Mouse (Mus musculus): Measurements from ENCODE around the gene Gabrr2. TPM values are rescaled to one million over a fixed set of nuclear protein-coding genes. Genes with fewer than 3 reads are reported as not detected.
A peak's percentile ranks its signal among the peaks of the same experiment; 100 is the strongest.

The Gabrr2 gene
- polyA plus RNA-seq, 1 experiment from 2014 or later = 0.32 TPM

DNA sequence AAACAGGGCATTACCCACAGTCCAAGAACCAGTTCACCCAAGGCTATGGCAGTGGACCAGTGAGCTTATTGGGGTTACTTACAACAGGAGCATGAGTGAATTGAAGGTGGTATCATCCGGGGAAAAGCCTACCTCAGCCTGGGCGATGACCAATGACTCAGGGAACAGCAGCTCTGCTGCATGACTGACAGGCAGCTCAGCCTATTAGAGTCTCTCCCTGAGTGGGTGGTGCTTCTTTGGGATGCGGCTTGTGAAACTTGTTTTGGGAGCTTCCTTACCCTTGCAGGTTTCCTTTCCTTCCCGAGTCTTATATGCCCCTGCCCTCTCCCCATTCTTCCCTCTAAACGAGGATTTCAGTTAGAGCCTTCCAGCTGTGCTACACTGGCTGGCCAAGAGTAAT is 10.1 kb upstream of the Gabrr2 start:
- H3K4me3 ChIP-seq = no peak overlapping the region
- whole genome bisulfite sequencing = 89% methylated on average over 5 of the region's 5 CpGs
- H3K9ac ChIP-seq = no peak overlapping the region
- no peak for ATAC-seq (ENCODE audit: insufficient number of reproducible peaks, insufficient read depth, low FRiP score, low TSS enrichment, low read depth)
- H3K4me2 ChIP-seq = no peak overlapping the region
- peaks cover 43% of the 10 kb centered on the region for H3K36me3 ChIP-seq
- no peaks in the 10 kb centered on the region for H3K27me3 ChIP-seq
- no peaks in the 10 kb centered on the region for H3K4me1 ChIP-seq
- no peak overlapping the region for H3K27ac ChIP-seq
- no peaks in the 10 kb centered on the region for H3K9me3 ChIP-seq

- peaks cover 28% of the 10 kb centered on the region for H3K36me3 ChIP-seq
These were observed 8.4 kb upstream of the Gabrr2 start for GRCm38 (mm10) chr4:33054426-33054825.

DNA sequence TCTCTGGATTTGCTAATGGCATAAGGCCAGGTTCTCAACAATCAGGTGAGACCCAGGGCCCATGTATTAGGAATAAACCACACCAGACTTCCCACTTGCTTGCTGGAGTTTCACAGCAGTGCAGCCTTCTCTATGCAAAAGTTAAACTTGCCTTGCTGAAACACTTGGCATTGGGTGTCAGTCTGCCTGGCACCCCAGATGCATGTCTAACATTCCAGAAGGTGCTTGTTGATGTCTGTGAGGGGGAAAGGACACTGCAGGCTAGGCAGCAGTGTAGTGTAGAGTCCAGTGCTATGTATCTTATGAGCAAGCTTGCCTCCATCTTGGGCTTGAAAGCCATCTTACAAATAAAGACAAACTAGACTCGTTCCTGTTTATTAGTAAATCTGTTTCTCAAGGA is 6.5 kb upstream of the Gabrr2 start:
- H3K4me2 ChIP-seq = no peak overlapping the region
- no peaks in the 10 kb centered on the region for H3K9me3 ChIP-seq
- H3K4me3 ChIP-seq = no peak overlapping the region
- peaks cover 8% of the 10 kb centered on the region; the same call in 1 of the 2 replicates for H3K4me1 ChIP-seq
- H3K9ac ChIP-seq = no peak overlapping the region
- peaks cover 14% of the 10 kb centered on the region for H3K36me3 ChIP-seq
- no peaks in the 10 kb centered on the region for H3K27me3 ChIP-seq
- H3K27ac ChIP-seq = no peak overlapping the region
- ATAC-seq (ENCODE audit: insufficient number of reproducible peaks, insufficient read depth, low FRiP score, low TSS enrichment, low read depth) = no peak
- 83% methylated on average over 1 of the region's 1 CpGs for WGBS

More at GRCm38 (mm10) chr4:33054426-33054825, 8.4 kb upstream of the Gabrr2 start:
- H3K4me1 ChIP-seq = peaks cover 8% of the 10 kb centered on the region; the same call in 1 of the 2 replicates
- no peak overlapping the region for H3K4me2 ChIP-seq
- no peak for ATAC-seq (ENCODE audit: insufficient number of reproducible peaks, insufficient read depth, low FRiP score, low TSS enrichment, low read depth)
- H3K9ac ChIP-seq = no peak overlapping the region
- no peaks in the 10 kb centered on the region for H3K27me3 ChIP-seq
- H3K9me3 ChIP-seq = no peaks in the 10 kb centered on the region
- no peak overlapping the region for H3K4me3 ChIP-seq
- no peak overlapping the region for H3K27ac ChIP-seq

DNA sequence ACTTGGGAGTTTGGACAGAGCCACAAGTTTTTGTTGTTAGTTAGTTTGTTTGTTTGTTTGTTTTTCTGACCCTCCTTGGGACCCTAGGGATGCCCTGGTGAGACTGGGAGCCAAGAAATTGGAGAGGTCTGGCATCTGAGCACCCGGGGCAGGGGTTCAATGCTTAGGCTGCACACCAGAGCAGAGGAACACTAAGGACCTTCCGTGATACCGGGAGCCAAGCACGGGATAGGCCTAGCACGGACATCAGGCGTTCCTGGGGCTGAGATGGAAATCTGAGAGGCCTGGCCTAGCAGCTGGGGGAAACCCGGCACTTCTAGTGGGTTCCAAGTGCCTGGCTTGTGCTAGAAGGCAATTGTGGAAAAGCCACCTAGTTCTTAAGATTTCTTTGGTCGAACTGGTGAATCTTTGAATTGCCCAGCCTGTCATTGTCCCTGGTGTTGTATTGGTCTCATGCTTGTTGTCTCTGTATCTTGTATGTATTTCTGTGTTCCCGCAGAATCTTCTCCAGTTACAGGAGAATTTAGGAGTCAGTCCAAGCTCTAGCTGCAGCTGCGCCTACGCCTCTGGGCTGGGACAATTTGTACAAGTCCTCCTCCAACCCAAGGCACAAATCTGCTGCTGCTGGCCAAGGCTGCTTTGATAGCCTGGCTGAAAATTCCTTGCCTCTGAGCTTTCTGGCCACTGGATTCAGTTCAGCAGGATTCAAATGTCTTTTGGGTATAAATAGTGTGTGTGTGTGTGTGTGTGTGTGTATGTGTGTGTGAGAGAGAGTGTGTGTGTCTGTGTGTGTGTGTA is 4.7 kb upstream of the Gabrr2 start:
- H3K27ac ChIP-seq = peak overlapping the region; percentile 34; the same call in 1 of the 2 replicates
- no peaks in the 10 kb centered on the region for H3K27me3 ChIP-seq
- ATAC-seq (ENCODE audit: insufficient number of reproducible peaks, insufficient read depth, low FRiP score, low TSS enrichment, low read depth) = no peak
- H3K4me2 ChIP-seq = no peak overlapping the region
- H3K9me3 ChIP-seq = no peaks in the 10 kb centered on the region
- WGBS = 47% methylated on average over 11 of the region's 11 CpGs
- H3K4me3 ChIP-seq = no peak overlapping the region
- H3K4me1 ChIP-seq = peaks cover 8% of the 10 kb centered on the region; the same call in 1 of the 2 replicates
- no peaks in the 10 kb centered on the region for H3K36me3 ChIP-seq
- no peak overlapping the region for H3K9ac ChIP-seq

GRCm38 (mm10) chr4:33061158-33061557 is 1.6 kb upstream of the Gabrr2 start:
- H3K4me1 ChIP-seq = peaks cover 8% of the 10 kb centered on the region; the same call in 1 of the 2 replicates
- no peaks in the 10 kb centered on the region for H3K9me3 ChIP-seq
- no peaks in the 10 kb centered on the region for H3K36me3 ChIP-seq
- no peak for ATAC-seq (ENCODE audit: insufficient number of reproducible peaks, insufficient read depth, low FRiP score, low TSS enrichment, low read depth)
- no peak overlapping the region for H3K4me3 ChIP-seq
- no peak overlapping the region for H3K4me2 ChIP-seq
- H3K27ac ChIP-seq = no peak overlapping the region
- no peaks in the 10 kb centered on the region for H3K27me3 ChIP-seq
- 37% methylated on average over 7 of the region's 7 CpGs for WGBS
- H3K9ac ChIP-seq = no peak overlapping the region

DNA sequence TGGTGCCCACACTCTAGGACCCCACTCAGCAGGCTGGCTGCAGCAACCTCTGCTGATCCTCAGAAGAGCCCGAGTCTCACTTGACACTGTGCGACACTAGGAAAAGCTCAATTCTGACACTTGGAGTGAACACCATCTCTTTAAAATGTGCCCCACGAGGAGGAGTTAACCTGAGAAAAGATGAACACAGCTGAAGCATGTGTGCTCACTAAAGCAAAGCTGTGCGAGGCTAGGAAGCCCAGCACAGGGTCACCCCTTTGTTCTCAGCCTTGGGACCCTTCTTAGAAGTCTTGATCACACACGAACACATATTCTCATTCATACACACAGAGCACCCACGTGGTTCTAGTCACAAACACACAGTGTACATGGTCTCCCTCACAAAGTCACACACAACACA is 2.2 kb downstream of the Gabrr2 start:
- no peak overlapping the region for H3K9ac ChIP-seq
- H3K4me2 ChIP-seq = no peak overlapping the region
- WGBS = 72% methylated on average over 6 of the region's 6 CpGs
- no peaks in the 10 kb centered on the region for H3K9me3 ChIP-seq
- ATAC-seq (ENCODE audit: insufficient number of reproducible peaks, insufficient read depth, low FRiP score, low TSS enrichment, low read depth) = no peak
- H3K27ac ChIP-seq = no peak overlapping the region
- no peaks in the 10 kb centered on the region for H3K36me3 ChIP-seq
- H3K27me3 ChIP-seq = no peaks in the 10 kb centered on the region
- H3K4me3 ChIP-seq = no peak overlapping the region
- H3K4me1 ChIP-seq = no peaks in the 10 kb centered on the region

DNA sequence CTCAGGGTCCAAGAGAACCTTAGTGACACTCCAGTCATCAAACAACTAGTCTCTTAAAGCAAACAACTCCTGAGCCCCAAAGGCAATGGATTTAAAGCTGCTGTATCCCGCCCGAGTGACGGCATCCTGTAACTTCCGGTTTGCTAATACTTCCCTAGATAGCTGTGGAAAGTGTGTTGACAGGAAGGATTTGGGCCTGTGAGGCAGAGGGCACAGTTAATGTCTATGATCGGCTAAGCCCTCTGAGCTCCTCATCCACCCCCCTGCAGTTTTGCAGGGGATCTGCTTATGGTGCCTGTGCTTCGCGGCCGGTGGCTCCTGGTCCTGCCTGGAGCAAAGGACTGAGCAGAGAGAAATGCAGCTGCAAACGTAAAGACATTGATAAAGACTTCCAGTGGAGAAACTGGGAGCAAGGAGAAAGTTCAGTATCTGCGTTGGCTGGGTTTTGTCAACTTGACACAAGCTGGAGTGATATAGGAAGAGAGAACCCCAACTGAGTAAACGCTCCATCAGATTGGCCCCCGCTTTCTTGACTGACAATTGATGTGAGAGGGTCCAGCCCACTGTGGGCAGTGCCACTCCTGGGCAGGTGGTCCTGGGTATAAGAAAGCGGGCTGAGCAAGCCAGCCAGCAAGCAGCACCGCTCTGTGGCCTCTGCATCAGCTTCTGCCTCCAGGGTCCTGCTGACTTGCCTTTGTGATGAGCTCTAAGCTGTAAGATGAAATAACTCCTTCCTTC is 3.6 kb downstream of the Gabrr2 start:
- Histone ChIP-seq H3K36me3 (no peaks in the 10 kb centered on the region), H3K27me3 (no peaks in the 10 kb centered on the region), H3K4me2 (no peak overlapping the region), H3K4me3 (no peak overlapping the region), H3K4me1 (no peaks in the 10 kb centered on the region), H3K27ac (no peak overlapping the region), H3K9me3 (no peaks in the 10 kb centered on the region), H3K9ac (no peak overlapping the region)
- 59% methylated on average over 14 of the region's 14 CpGs for WGBS
- no peak for ATAC-seq (ENCODE audit: insufficient number of reproducible peaks, insufficient read depth, low FRiP score, low TSS enrichment, low read depth)

- H3K27ac ChIP-seq = no peak overlapping the region
- H3K9me3 ChIP-seq = no peaks in the 10 kb centered on the region
- H3K36me3 ChIP-seq = no peaks in the 10 kb centered on the region
- H3K4me2 ChIP-seq = no peak overlapping the region
- no peaks in the 10 kb centered on the region for H3K27me3 ChIP-seq
- 88% methylated on average over 3 of the region's 3 CpGs for WGBS
- H3K4me3 ChIP-seq = no peak overlapping the region
- no peak overlapping the region for H3K9ac ChIP-seq
- no peaks in the 10 kb centered on the region for H3K4me1 ChIP-seq
- ATAC-seq (ENCODE audit: insufficient number of reproducible peaks, insufficient read depth, low FRiP score, low TSS enrichment, low read depth) = no peak
These were observed 4.5 kb downstream of the Gabrr2 start for GRCm38 (mm10) chr4:33067331-33067730.

- 86% methylated on average over 6 of the region's 6 CpGs for WGBS
- Histone ChIP-seq H3K9ac (no peak overlapping the region), H3K4me1 (no peaks in the 10 kb centered on the region), H3K27me3 (no peaks in the 10 kb centered on the region), H3K4me2 (no peak overlapping the region), H3K36me3 (no peaks in the 10 kb centered on the region), H3K27ac (no peak overlapping the region), H3K9me3 (no peaks in the 10 kb centered on the region), H3K4me3 (no peak overlapping the region)
- ATAC-seq (ENCODE audit: insufficient number of reproducible peaks, insufficient read depth, low FRiP score, low TSS enrichment, low read depth) = no peak
These were observed 5.0 kb downstream of the Gabrr2 start for GRCm38 (mm10) chr4:33067826-33068225.

DNA sequence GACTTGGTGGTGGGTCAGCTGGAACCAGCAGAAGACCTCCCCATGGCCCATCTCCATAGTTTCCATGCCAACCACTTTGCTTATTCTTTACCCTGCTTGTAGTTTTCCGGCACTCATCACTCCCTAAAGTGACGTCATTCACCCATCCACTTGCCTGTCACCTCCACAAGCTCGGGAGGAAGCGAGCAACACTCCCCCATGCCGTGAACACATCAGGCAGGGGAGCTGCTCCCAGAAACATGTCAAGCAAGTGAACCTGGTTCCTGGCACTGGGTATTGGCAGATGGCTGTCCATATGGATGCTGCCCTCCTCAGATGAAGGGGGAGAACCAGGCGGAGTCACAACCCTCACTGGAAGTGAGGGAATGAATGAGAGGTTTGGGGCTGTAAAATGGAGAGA is 6.1 kb downstream of the Gabrr2 start:
- H3K9ac ChIP-seq = no peak overlapping the region
- H3K27me3 ChIP-seq = no peaks in the 10 kb centered on the region
- no peak overlapping the region for H3K4me2 ChIP-seq
- H3K27ac ChIP-seq = no peak overlapping the region
- H3K9me3 ChIP-seq = no peaks in the 10 kb centered on the region
- no peaks in the 10 kb centered on the region for H3K4me1 ChIP-seq
- ATAC-seq (ENCODE audit: insufficient number of reproducible peaks, insufficient read depth, low FRiP score, low TSS enrichment, low read depth) = no peak
- no peak overlapping the region for H3K4me3 ChIP-seq
- no peaks in the 10 kb centered on the region for H3K36me3 ChIP-seq
- 82% methylated on average over 6 of the region's 6 CpGs for WGBS

- Histone ChIP-seq H3K27me3 (no peaks in the 10 kb centered on the region), H3K27ac (no peak overlapping the region), H3K4me1 (no peaks in the 10 kb centered on the region), H3K9me3 (no peaks in the 10 kb centered on the region), H3K4me2 (no peak overlapping the region), H3K4me3 (no peak overlapping the region), H3K36me3 (no peaks in the 10 kb centered on the region), H3K9ac (no peak overlapping the region)
- 91% methylated on average over 6 of the region's 6 CpGs for WGBS
- ATAC-seq (ENCODE audit: insufficient number of reproducible peaks, insufficient read depth, low FRiP score, low TSS enrichment, low read depth) = no peak
These were observed 7.5 kb downstream of the Gabrr2 start for GRCm38 (mm10) chr4:33070326-33070725.

DNA sequence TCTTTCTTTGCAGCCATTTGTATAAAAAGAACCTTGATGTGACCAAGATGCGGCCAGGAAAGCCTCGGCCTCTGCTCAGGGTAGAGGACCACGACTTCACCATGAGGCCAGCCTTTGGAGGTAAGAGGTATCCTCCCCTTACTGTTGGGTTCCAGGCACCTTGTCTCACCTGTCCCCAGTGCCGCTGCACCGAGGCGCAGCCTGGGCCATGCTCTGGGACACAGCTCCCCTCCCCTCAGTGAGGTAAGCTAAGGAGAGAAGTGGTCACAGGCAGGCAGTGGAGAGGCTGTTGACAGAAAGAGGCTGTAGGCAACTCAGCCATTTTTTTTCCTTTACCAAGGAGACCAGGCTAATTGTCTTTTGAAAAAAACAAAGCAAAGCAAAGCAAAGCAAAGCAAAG is 8.5 kb downstream of the Gabrr2 start:
- ATAC-seq (ENCODE audit: insufficient number of reproducible peaks, insufficient read depth, low FRiP score, low TSS enrichment, low read depth) = no peak
- no peak overlapping the region for H3K4me2 ChIP-seq
- no peaks in the 10 kb centered on the region for H3K4me1 ChIP-seq
- no peak overlapping the region for H3K4me3 ChIP-seq
- H3K27me3 ChIP-seq = no peaks in the 10 kb centered on the region
- H3K36me3 ChIP-seq = no peaks in the 10 kb centered on the region
- 90% methylated on average over 6 of the region's 6 CpGs for WGBS
- H3K9me3 ChIP-seq = no peaks in the 10 kb centered on the region
- no peak overlapping the region for H3K27ac ChIP-seq
- H3K9ac ChIP-seq = no peak overlapping the region

Measured in embryonic facial prominence, embryonic 13.5 days (tissue).